Mouse (Mus musculus): Measurements from ENCODE around the gene Olfr15. TPM values are rescaled to one million over a fixed set of nuclear protein-coding genes. Genes with fewer than 3 reads are reported as not detected.
A peak's percentile ranks its signal among the peaks of the same experiment; 100 is the strongest.
"Not testable (repeated sequence)": the region's sequence is repeated elsewhere in the genome, so short reads cannot be mapped to it uniquely, and the experiment has no call there.

Gene Olfr15
- polyA plus RNA-seq, 1 experiment = not detected

GRCm38 (mm10) chr16:3835461-3835860 lies 4.8 kb downstream of the Olfr15 start:
- Histone ChIP-seq H3K4me3 (ENCODE audit: insufficient read depth, low read depth, low read length) (no peak overlapping the region), H3K27me3 (replicated peaks; ENCODE audit: control insufficient read depth, insufficient read depth, low read length) (no peaks in the 10 kb centered on the region), H3K27ac (ENCODE audit: insufficient read depth, low read depth, low read length) (no peak overlapping the region), H3K4me1 (ENCODE audit: control insufficient read depth, insufficient read depth, low read length) (no peaks in the 10 kb centered on the region), H3K36me3 (ENCODE audit: control insufficient read depth, insufficient read depth, low read length) (no peaks in the 10 kb centered on the region)
- 82% methylated on average over 2 of the region's 2 CpGs for WGBS
- DNase-seq = no peak
- TF ChIP-seq CTCF (conservative IDR thresholded peaks at IDR 0.05; ENCODE audit: insufficient read depth, insufficient read length, low read depth, low read length) = no peak
- no peak for TF ChIP-seq POLR2A (IDR thresholded peaks at IDR 0.05; ENCODE audit: low read depth, low read length)

- Histone ChIP-seq H3K27ac (ENCODE audit: insufficient read depth, low read depth, low read length) (no peak overlapping the region), H3K4me3 (ENCODE audit: insufficient read depth, low read depth, low read length) (no peak overlapping the region), H3K27me3 (replicated peaks; ENCODE audit: control insufficient read depth, insufficient read depth, low read length) (no peaks in the 10 kb centered on the region), H3K36me3 (ENCODE audit: control insufficient read depth, insufficient read depth, low read length) (no peaks in the 10 kb centered on the region), H3K4me1 (ENCODE audit: control insufficient read depth, insufficient read depth, low read length) (no peaks in the 10 kb centered on the region)
- peak; percentile 37 for DNase-seq
- peak; percentile 67 for TF ChIP-seq CTCF (conservative IDR thresholded peaks at IDR 0.05; ENCODE audit: insufficient read depth, insufficient read length, low read depth, low read length)
- TF ChIP-seq POLR2A (IDR thresholded peaks at IDR 0.05; ENCODE audit: low read depth, low read length) = no peak
- WGBS = 28% methylated on average over 17 of the region's 17 CpGs
These were observed 8.6 kb downstream of the Olfr15 start for GRCm38 (mm10) chr16:3839157-3839885.

- no peak for DNase-seq
- Histone ChIP-seq H3K27ac (ENCODE audit: insufficient read depth, low read depth, low read length) (no peak overlapping the region), H3K4me1 (ENCODE audit: control insufficient read depth, insufficient read depth, low read length) (no peaks in the 10 kb centered on the region), H3K27me3 (replicated peaks; ENCODE audit: control insufficient read depth, insufficient read depth, low read length) (no peaks in the 10 kb centered on the region), H3K4me3 (ENCODE audit: insufficient read depth, low read depth, low read length) (no peak overlapping the region), H3K36me3 (ENCODE audit: control insufficient read depth, insufficient read depth, low read length) (no peaks in the 10 kb centered on the region)
- TF ChIP-seq CTCF (conservative IDR thresholded peaks at IDR 0.05; ENCODE audit: insufficient read depth, insufficient read length, low read depth, low read length) = no peak
- no peak for TF ChIP-seq POLR2A (IDR thresholded peaks at IDR 0.05; ENCODE audit: low read depth, low read length)
- 26% methylated on average over 4 of the region's 4 CpGs for WGBS
These were observed 12.3 kb downstream of the Olfr15 start for GRCm38 (mm10) chr16:3842989-3843388.

DNA sequence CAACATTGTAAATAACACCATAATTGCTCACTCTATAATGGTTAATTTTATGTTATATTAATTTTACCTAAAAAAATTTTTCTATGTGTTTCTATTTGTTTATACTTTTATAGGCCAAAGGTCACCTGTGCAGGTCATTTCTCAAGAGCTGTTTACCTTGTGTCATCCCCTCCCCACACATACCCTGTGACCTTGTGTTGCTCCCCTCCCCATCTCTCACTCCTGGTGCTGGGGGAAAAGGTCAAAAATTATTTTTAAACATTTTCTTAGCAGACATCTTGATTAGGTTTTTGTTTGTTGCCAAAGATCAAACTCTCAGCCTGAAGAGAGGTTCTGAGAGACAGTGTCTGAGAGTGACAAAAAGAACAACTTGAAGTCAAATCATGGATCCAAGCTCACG lies 13.1 kb downstream of the Olfr15 start:
- Histone ChIP-seq H3K27me3 (replicated peaks; ENCODE audit: control insufficient read depth, insufficient read depth, low read length) (no peaks in the 10 kb centered on the region), H3K4me1 (ENCODE audit: control insufficient read depth, insufficient read depth, low read length) (no peaks in the 10 kb centered on the region), H3K4me3 (ENCODE audit: insufficient read depth, low read depth, low read length) (no peak overlapping the region), H3K27ac (ENCODE audit: insufficient read depth, low read depth, low read length) (no peak overlapping the region), H3K36me3 (ENCODE audit: control insufficient read depth, insufficient read depth, low read length) (no peaks in the 10 kb centered on the region)
- 77% methylated on average over 1 of the region's 1 CpGs for WGBS
- no peak for TF ChIP-seq CTCF (conservative IDR thresholded peaks at IDR 0.05; ENCODE audit: insufficient read depth, insufficient read length, low read depth, low read length)
- TF ChIP-seq POLR2A (IDR thresholded peaks at IDR 0.05; ENCODE audit: low read depth, low read length) = no peak
- DNase-seq = no peak

DNA sequence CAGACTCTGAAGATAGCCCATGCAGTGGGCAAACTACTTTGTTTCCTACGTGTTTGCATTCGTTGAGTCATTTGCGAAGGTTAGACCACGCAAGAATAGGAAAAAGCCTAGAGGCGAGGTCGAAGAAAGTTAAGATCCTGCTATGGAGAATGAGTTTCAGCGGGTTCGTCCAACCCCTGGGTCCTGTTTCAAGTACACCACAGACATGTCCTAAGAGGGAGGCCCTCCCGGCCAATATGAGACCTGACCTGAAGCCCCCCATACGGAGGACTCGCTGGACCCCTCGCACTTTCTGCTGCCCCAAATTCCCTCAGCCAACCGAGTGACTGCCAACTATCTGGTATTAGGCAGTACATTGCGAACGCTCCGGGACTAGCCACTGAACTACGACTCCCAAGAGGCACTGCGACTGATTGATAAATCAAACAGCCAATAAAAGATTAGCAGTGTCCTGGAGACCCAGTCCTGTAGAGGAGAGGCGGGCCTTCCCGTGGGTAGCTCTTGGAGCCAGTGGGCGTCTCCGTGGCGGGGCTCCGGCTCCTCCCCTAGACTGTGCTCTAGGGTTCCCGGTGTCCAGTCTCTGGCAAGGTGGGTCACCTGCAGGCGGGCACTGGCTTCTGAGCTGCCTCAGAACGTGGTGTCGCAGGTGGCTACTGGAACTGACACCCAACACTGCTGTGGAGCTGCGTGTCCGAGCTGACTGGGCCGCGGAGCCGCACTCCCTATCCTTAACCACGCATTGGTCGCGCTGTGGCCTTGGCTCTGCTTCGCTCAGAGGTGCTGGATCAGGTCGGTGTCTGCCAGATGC lies 16.2 kb downstream of the Olfr15 start, which contains the start of gene Zfp174:
Gene Zfp174 (plus strand): TSS at position 558 of the 808 bp plus-strand sequence.
- Histone ChIP-seq H3K4me1 (ENCODE audit: control insufficient read depth, insufficient read depth, low read length) (no peaks in the 10 kb centered on the region), H3K4me3 (ENCODE audit: insufficient read depth, low read depth, low read length) (peak within 1 kb of the TSS; percentile 77), H3K27me3 (replicated peaks; ENCODE audit: control insufficient read depth, insufficient read depth, low read length) (no peaks in the 10 kb centered on the region), H3K36me3 (ENCODE audit: control insufficient read depth, insufficient read depth, low read length) (no peaks in the 10 kb centered on the region), H3K27ac (ENCODE audit: insufficient read depth, low read depth, low read length) (peak within 1 kb of the TSS; percentile 33)
- DNase-seq = peak; percentile 99
- peak; percentile 52 for TF ChIP-seq POLR2A (IDR thresholded peaks at IDR 0.05; ENCODE audit: low read depth, low read length)
- TF ChIP-seq CTCF (conservative IDR thresholded peaks at IDR 0.05; ENCODE audit: insufficient read depth, insufficient read length, low read depth, low read length) = 0 out of 2 replicates have a peak, but pooled peaks have one; percentile 22
- 3% methylated on average over 38 of the region's 38 CpGs for WGBS

GRCm38 (mm10) chr16:3847871-3848270 lies 17.2 kb downstream of the Olfr15 start:
- DNase-seq = no peak
- TF ChIP-seq POLR2A (IDR thresholded peaks at IDR 0.05; ENCODE audit: low read depth, low read length) (no peak), CTCF (conservative IDR thresholded peaks at IDR 0.05; ENCODE audit: insufficient read depth, insufficient read length, low read depth, low read length) (no peak)
- no peaks in the 10 kb centered on the region for H3K36me3 ChIP-seq (ENCODE audit: control insufficient read depth, insufficient read depth, low read length)
- no peaks in the 10 kb centered on the region for H3K27me3 ChIP-seq (replicated peaks; ENCODE audit: control insufficient read depth, insufficient read depth, low read length)
- 78% methylated on average over 4 of the region's 4 CpGs for WGBS
- H3K4me1 ChIP-seq (ENCODE audit: control insufficient read depth, insufficient read depth, low read length) = no peaks in the 10 kb centered on the region
- H3K4me3 ChIP-seq (ENCODE audit: insufficient read depth, low read depth, low read length) = no peak overlapping the region
- H3K27ac ChIP-seq (ENCODE audit: insufficient read depth, low read depth, low read length) = no peak overlapping the region

- 81% methylated on average over 3 of the region's 3 CpGs for WGBS
- no peak for DNase-seq
- Histone ChIP-seq H3K36me3 (ENCODE audit: control insufficient read depth, insufficient read depth, low read length) (no peaks in the 10 kb centered on the region), H3K4me1 (ENCODE audit: control insufficient read depth, insufficient read depth, low read length) (no peaks in the 10 kb centered on the region), H3K27me3 (replicated peaks; ENCODE audit: control insufficient read depth, insufficient read depth, low read length) (no peaks in the 10 kb centered on the region), H3K27ac (ENCODE audit: insufficient read depth, low read depth, low read length) (no peak overlapping the region), H3K4me3 (ENCODE audit: insufficient read depth, low read depth, low read length) (no peak overlapping the region)
- TF ChIP-seq CTCF (conservative IDR thresholded peaks at IDR 0.05; ENCODE audit: insufficient read depth, insufficient read length, low read depth, low read length) = no peak
- TF ChIP-seq POLR2A (IDR thresholded peaks at IDR 0.05; ENCODE audit: low read depth, low read length) = no peak
These were observed 17.7 kb downstream of the Olfr15 start for GRCm38 (mm10) chr16:3848416-3848815.

DNA sequence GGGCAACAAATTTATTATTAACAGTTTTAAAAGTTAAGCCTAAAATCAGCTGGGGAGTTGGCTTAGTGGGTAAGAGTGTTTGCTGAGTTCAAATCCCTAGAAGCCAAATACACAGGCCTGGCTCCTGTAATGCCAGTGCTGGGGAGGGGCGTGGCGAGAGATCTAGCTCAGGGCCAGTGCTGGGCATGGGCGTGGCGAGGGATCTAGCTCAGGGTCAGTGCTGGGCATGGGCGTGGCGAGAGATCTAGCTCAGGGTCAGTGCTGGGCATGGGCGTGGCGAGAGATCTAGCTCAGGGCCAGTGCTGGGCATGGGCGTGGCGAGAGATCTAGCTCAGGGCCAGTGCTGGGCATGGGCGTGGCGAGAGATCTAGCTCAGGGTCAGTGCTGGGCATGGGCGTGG lies 20.6 kb downstream of the Olfr15 start:
- H3K4me3 ChIP-seq (ENCODE audit: insufficient read depth, low read depth, low read length); H3K36me3 ChIP-seq (ENCODE audit: control insufficient read depth, insufficient read depth, low read length); H3K27ac ChIP-seq (ENCODE audit: insufficient read depth, low read depth, low read length); H3K27me3 ChIP-seq (replicated peaks; ENCODE audit: control insufficient read depth, insufficient read depth, low read length); H3K4me1 ChIP-seq (ENCODE audit: control insufficient read depth, insufficient read depth, low read length); DNase-seq: not testable (repeated sequence)
- 95% methylated on average over 13 of the region's 13 CpGs for WGBS
